Mouse (Mus musculus) myocyte (in vitro differentiated cells): Measurements from ENCODE around the gene Mmp14. TPM values are rescaled to one million over a fixed set of nuclear protein-coding genes. Genes with fewer than 3 reads are reported as not detected.

Experiments
- H3K27me3 ChIP-seq: one replicate; pipeline ENCODE4 v1.6.1; 2011; ENCODE audit not compliant: control insufficient read depth, insufficient read depth, insufficient read length
- H3K36me3 ChIP-seq: one replicate; pipeline ENCODE4 v1.6.1; 2011; ENCODE audit not compliant: control insufficient read depth, insufficient read depth
- H3K4me2 ChIP-seq: one replicate; pipeline ENCODE4 v1.6.1; 2011; ENCODE audit warnings: low read depth, control low read depth
- H3K4me3 ChIP-seq: one replicate; pipeline ENCODE4 v1.5.1; 2011; ENCODE audit warnings: mild to moderate bottlenecking, control low read depth, moderate library complexity
- H3K79me2 ChIP-seq: one replicate; pipeline ENCODE4 v1.6.1; 2011; ENCODE audit not compliant: control insufficient read depth, insufficient read depth
- H3ac ChIP-seq: one replicate; pipeline ENCODE4 v1.6.1; 2011; ENCODE audit not compliant: control insufficient read depth, insufficient read length
- CEBPB ChIP-seq: IDR thresholded peaks from 2 replicates; pipeline ENCODE4 v1.6.1; 2011; ENCODE audit warnings: mild to moderate bottlenecking, moderate library complexity; ENCODE audit not compliant: poor library complexity, insufficient read depth, severe bottlenecking
- E2F4 ChIP-seq: IDR thresholded peaks from one replicate; pipeline ENCODE4 v1.6.1; 2011; ENCODE audit warnings: mild to moderate bottlenecking, control low read depth, moderate library complexity; ENCODE audit not compliant: insufficient read depth
- MAX ChIP-seq: IDR thresholded peaks from one replicate; pipeline ENCODE4 v1.6.1; 2011; ENCODE audit warnings: low read depth, mild to moderate bottlenecking, control low read depth
- MYOD1 ChIP-seq, 3 experiments: IDR thresholded peaks; one replicate each; pipeline ENCODE4 v1.6.1; 2011; ENCODE audit warnings: control low read depth in 2 of 3, low read depth in 2 of 3, mild to moderate bottlenecking in 2 of 3, moderate library complexity in 1 of 3; ENCODE audit not compliant: insufficient read length in 2 of 3, control insufficient read depth in 1 of 3
- MYOG ChIP-seq, 3 experiments: IDR thresholded peaks; one replicate each; pipeline ENCODE4 v1.6.1; 2011; ENCODE audit warnings: control low read depth in 2 of 3, low read depth in 2 of 3, mild to moderate bottlenecking in 2 of 3; ENCODE audit not compliant: insufficient read length in 2 of 3, control insufficient read depth in 1 of 3, insufficient read depth in 1 of 3
- POLR2A ChIP-seq: IDR thresholded peaks from one replicate; pipeline ENCODE4 v1.6.1; 2011; ENCODE audit warnings: low read depth, mild to moderate bottlenecking, control low read depth, moderate library complexity; ENCODE audit not compliant: insufficient read length
- POLR2AphosphoS2 ChIP-seq: IDR thresholded peaks from one replicate; pipeline ENCODE4 v1.6.1; 2011; ENCODE audit warnings: low read depth, control low read depth; ENCODE audit not compliant: insufficient read length
- REST ChIP-seq: IDR thresholded peaks from one replicate; pipeline ENCODE4 v1.6.1; 2011; ENCODE audit warnings: mild to moderate bottlenecking, control low read depth, moderate library complexity; ENCODE audit not compliant: insufficient read depth, insufficient read length
- SRF ChIP-seq: IDR thresholded peaks from one replicate; pipeline ENCODE4 v1.6.1; 2011; ENCODE audit warnings: low read depth; ENCODE audit not compliant: control insufficient read depth, insufficient read length
- TCF12 ChIP-seq: IDR thresholded peaks from one replicate; pipeline ENCODE4 v1.6.1; 2011; ENCODE audit warnings: mild to moderate bottlenecking, control low read depth; ENCODE audit not compliant: poor library complexity, insufficient read depth, severe bottlenecking
- TCF3 ChIP-seq: IDR thresholded peaks from one replicate; pipeline ENCODE4 v1.6.1; 2011; ENCODE audit warnings: low read depth, control low read depth; ENCODE audit not compliant: insufficient read length
- USF1 ChIP-seq: IDR thresholded peaks from one replicate; pipeline ENCODE4 v1.6.1; 2011; ENCODE audit warnings: low read depth, mild to moderate bottlenecking, control low read depth, moderate library complexity
- polyA plus RNA-seq: library from polyadenylated mRNA; unstranded; fragments of >200 nt; fragmentation: generic; extraction: Trizol; gene quantifications from one replicate; pipeline ENCODE4 v1.2.1, GENCODE M21; 2012; ENCODE audit warnings: missing spikeins

The Mmp14 gene
- polyA plus RNA-seq, 1 experiment: 108 TPM

DNA sequence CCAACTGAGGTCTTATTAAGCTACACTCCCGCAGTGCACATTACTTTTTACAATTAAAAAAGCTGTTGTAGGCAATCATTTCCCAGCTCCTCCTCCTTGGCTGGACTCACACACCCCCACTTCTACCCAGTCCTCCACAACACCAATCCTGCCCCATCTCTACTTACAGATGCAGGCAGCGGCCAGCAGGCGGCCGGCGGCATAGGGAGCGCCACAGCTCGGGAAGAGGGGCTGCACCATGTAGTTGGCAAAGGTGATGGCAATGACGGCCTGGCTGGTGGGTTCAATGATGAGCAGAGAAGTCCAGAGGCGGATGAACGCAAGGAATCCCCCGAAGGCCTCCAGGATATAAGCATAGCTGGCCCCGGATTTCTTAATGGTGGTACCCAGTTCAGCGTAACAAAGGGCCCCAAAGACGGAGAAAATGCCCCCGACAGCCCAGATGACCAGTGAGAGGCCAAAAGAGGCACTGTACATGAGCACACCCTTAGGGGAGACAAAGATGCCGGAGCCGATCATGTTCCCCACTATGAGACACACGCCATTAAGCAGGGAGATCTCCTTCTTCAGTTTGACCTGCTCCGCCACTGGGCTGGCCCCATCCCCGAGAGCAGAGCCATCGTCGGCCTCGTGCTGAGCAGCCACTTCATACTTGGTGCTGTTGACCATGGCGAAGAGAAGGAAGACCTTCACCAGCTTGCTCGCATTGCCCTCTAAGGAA, 22.9 kb upstream of the Mmp14 start:
- no peaks in the 10 kb centered on the region for H3K27me3 ChIP-seq
- H3K36me3 ChIP-seq: no peaks in the 10 kb centered on the region
- H3K4me2 ChIP-seq: no peak overlapping the region
- H3ac ChIP-seq: no peak overlapping the region
- no peak for TF ChIP-seq MYOG (IDR thresholded peaks at IDR 0.05; ENCODE audit: control insufficient read depth in 1 of 3, insufficient read depth in 1 of 3, insufficient read length in 2 of 3, low read depth in 2 of 3)
- TF ChIP-seq POLR2AphosphoS2: no peak
- H3K79me2 ChIP-seq: no peaks in the 10 kb centered on the region
- H3K4me3 ChIP-seq: no peak overlapping the region

- TF ChIP-seq MYOD1 (IDR thresholded peaks at IDR 0.05; ENCODE audit: control insufficient read depth in 1 of 3, insufficient read length in 2 of 3, low read depth in 2 of 3): no peak
- TF ChIP-seq POLR2AphosphoS2: no peak
- TF ChIP-seq MAX: no peak
- TF ChIP-seq E2F4: no peak
- TF ChIP-seq REST: no peak
- no peak for TF ChIP-seq TCF12
- TF ChIP-seq CEBPB: no peak
- TF ChIP-seq TCF3: no peak
- TF ChIP-seq USF1: no peak
- no peak for TF ChIP-seq MYOG (IDR thresholded peaks at IDR 0.05; ENCODE audit: control insufficient read depth in 1 of 3, insufficient read depth in 1 of 3, insufficient read length in 2 of 3, low read depth in 2 of 3)
- no peak overlapping the region for H3K4me2 ChIP-seq
- H3K27me3 ChIP-seq: no peaks in the 10 kb centered on the region
- no peaks in the 10 kb centered on the region for H3K36me3 ChIP-seq
- no peaks in the 10 kb centered on the region for H3K79me2 ChIP-seq
- no peak overlapping the region for H3K4me3 ChIP-seq
- H3ac ChIP-seq: no peak overlapping the region
These were observed 22.3 kb upstream of the Mmp14 start for GRCm38 (mm10) chr14:54409057-54409645.

DNA sequence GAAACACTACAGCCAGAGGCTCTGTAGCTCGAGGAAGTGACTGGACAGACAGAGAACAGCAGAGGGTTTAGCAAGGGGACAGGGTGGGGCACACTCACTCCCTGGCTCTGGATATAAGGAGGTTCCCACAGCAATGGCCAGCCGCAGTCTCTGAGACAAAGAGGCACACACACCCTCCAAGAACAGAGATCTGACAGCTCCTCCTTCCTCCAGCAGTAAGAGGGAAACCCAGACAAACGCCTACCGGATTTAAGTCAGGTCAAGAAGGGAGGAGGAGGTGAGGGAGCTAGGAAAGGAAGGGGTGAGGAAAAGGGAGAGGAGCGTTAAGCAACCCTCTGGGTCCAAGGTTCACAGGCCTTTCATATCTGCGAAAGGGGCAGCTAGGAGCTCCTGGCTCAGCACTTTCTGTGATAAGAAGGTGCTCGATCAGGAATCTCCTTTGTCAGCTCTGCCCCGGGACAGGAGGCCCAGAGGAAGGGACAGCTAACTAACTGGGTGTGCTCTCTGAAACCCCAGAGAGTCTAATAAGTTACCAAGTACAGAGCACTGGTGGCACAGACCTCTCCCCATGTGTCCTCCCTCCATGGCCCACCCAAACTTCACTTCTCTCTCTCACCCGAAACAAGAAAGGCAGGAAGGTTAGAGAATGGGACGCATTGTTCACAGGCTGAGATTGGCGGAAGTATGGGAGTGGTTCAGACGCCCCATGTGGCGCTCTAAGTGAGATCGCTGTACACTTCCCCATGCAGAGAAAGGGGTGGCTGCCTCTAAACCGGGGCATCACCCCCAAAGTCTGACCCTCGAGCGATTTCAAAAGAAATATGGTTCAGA, 21.2 kb upstream of the Mmp14 start:
- no peaks in the 10 kb centered on the region for H3K79me2 ChIP-seq
- no peaks in the 10 kb centered on the region for H3K36me3 ChIP-seq
- H3K4me2 ChIP-seq: peak overlapping the region; percentile 18
- no peak overlapping the region for H3ac ChIP-seq
- TF ChIP-seq SRF (no peak), CEBPB (no peak), TCF12 (no peak), MYOD1 (IDR thresholded peaks at IDR 0.05; ENCODE audit: control insufficient read depth in 1 of 3, insufficient read length in 2 of 3, low read depth in 2 of 3) (no peak), POLR2A (no peak), MAX (no peak), TCF3 (no peak), REST (no peak), POLR2AphosphoS2 (no peak), MYOG (IDR thresholded peaks at IDR 0.05; ENCODE audit: control insufficient read depth in 1 of 3, insufficient read depth in 1 of 3, insufficient read length in 2 of 3, low read depth in 2 of 3) (no peak), USF1 (no peak), E2F4 (no peak)
- H3K27me3 ChIP-seq: no peaks in the 10 kb centered on the region
- no peak overlapping the region for H3K4me3 ChIP-seq

- TF ChIP-seq CEBPB (no peak), E2F4 (no peak), SRF (no peak), POLR2AphosphoS2 (no peak), USF1 (no peak)
- Histone ChIP-seq H3ac (no peak overlapping the region), H3K36me3 (no peaks in the 10 kb centered on the region), H3K4me3 (no peak overlapping the region), H3K4me2 (no peak overlapping the region), H3K27me3 (no peaks in the 10 kb centered on the region), H3K79me2 (no peaks in the 10 kb centered on the region)
These were observed 19.3 kb upstream of the Mmp14 start for GRCm38 (mm10) chr14:54412000-54412576.

DNA sequence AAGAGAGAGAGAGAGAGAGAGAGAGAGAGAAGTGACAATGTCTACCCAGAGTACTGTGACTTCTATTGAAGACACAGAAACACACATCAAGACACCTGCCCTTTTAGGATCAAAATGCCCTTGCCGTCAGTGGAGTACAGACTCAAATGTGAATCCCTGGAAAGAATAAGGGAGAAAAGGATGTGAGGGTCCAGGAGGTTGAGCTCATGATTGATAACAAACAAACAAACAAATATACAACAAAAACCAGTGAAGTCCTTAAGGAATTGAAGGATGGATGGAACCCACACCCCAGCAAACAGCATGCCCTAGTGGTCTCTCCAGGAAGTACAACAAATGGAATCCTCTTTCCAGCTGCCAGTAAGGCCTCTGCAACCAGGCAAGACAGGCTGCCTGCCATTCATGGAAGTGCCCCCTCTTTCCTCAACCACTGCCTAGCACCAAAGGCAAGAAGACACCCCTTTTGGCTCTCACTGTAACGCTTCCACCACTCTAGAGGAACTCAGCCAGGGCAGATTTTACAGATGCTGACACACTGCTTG, 18.7 kb upstream of the Mmp14 start:
- Histone ChIP-seq H3K36me3 (no peaks in the 10 kb centered on the region), H3K27me3 (no peaks in the 10 kb centered on the region), H3K4me2 (no peak overlapping the region), H3K4me3 (no peak overlapping the region), H3ac (no peak overlapping the region), H3K79me2 (no peaks in the 10 kb centered on the region)
- TF ChIP-seq MYOD1 (IDR thresholded peaks at IDR 0.05; ENCODE audit: control insufficient read depth in 1 of 3, insufficient read length in 2 of 3, low read depth in 2 of 3) (no peak), E2F4 (no peak)
